Mouse (Mus musculus) urinary bladder, postnatal 36 days (tissue): ENCODE data around the gene Exoc4.

Source experiments
- DNase-seq, 2 experiments: peaks; one replicate each; pipeline ENCODE4 v3.0.0; 2022; ENCODE audit warnings: low spot score in 2 of 2, mixed read lengths in 1 of 2

Exoc4 gene

DNA sequence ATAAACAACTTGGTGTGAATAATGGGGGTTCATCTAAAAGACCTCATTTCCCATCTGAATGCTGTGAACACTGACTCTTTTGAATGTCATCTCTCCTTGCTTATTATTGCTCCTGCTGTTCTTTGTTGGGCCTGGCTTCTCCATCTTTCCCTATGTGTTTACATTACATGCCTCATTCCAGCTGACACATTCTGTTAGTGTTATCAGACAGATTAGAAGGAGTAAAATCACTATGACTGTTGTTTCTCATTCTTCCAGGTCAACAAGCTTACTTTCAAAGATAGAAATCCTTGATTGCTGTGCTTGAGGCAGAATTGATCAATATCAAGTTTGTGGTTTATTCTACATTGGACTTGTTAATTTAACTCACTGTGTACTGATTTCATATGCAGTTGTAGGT lies 377.0 kb downstream of the Exoc4 start:
- no peak for DNase-seq

DNA sequence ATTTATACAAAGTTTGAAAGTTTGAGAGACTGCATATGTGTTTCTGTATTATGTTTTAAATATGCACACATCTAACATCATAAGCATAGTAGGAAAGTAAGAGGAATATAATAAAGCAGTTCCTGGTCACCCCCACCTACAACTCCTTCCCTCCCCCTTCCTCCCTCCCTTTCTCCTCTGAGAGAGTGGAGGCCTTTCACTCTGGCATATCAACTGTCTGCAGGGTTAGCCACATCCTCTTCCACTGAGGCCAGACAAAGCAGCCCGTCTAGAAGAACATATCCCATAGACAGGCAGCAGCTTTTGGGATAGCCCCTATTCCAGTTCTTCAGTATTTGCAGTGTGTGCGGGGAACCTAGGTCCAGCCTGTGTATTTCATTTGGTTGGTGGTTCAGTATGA lies 382.2 kb downstream of the Exoc4 start:
- no peak for DNase-seq

DNA sequence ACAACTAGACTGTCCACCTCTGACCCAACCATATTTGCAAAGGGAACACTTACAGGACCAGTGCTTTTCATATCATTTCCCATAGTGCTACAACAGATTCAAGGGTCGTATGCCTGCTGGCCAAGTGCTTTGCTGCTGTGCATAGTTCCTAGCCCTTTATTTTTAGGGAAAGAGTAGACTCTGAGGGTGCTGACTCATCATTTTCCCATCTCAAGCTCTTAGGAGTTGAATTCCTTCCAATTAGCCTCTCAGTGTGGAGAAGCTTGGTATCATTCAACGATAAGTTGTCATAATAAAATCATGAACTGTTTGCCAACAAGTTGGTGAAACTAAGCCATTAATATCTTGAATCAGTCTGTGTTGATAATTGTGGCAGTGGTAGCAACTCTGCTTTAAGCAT lies 388.3 kb downstream of the Exoc4 start:
- no peak for DNase-seq

DNA sequence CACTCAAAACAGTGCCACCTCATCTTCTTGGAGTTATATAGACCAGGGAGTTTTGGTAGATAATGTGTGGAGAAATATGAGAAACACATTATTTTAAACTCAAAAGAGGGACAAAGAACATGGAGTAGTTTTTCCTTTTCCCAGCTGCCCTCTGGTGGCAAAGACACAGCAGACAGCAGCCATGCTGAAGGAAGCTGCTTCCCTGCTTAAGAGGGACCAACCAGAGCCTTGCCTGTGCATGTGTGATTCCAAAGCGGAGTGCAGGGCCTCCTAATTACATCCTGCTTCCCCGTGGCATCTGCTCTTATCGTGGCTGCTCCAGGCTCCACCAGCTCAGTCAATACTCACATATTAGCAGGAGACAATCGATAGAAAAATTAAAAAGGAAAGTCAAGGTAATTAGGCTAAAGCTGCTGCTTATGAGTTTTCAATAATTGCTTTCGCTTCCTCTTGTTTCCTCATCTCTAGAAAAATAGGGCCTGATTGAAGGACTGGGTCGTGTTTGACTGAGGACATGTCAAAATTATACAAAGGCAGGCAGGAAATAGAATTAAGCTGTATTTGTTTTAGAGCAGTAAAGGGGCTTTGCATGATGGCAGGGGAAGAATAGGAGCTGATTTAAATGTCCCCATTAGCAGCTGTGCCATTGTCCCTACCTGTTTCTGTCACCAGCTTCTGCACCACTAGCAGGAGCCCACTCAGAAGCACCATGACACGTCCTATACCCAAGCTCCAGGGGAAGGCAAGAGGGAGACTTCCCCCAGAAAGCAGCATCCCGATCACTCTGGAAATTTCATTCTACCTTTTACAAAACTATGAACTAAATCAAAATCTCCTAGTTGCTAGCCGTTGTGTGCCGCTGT lies 433.1 kb downstream of the Exoc4 start:
- no peak for DNase-seq

DNA sequence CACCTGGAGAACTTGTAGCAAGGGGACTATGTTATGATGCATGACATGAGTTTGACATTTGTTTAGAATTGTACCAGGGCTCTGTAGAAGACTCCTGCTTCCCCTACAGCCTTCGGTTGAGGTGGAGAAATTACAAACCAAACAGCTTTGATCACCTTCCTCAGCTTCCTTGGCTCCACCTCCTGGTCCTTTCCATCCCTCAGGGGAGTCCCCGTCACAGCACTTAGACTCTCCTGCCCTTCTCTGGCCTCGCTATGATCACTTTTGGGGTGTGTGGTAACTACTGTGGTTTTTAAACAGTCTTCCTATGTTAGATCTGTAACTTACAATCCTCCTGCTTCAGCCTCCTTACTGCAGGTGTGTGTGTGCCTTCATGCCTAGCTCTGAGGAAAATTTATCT lies 434.6 kb downstream of the Exoc4 start:
- no peak for DNase-seq

DNA sequence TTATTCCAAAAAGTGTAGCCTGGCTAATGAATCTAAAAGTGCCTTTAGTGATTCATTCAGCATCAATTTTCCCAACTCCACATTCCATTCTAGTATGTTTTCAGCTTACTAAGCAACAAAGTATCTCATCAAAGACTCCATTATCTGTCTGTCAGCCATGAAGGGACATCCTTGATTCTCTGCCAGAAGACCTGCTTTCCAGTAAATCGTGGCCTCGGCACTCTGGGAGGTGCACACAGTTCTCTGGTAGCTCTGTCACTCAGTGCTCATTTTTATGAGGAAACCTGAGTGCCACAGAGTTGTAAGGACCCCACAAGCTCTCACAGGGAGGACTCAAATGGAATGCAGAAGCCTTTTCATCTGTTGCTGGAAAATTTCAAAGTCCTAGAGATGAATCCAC lies 436.4 kb downstream of the Exoc4 start:
- no peak for DNase-seq

DNA sequence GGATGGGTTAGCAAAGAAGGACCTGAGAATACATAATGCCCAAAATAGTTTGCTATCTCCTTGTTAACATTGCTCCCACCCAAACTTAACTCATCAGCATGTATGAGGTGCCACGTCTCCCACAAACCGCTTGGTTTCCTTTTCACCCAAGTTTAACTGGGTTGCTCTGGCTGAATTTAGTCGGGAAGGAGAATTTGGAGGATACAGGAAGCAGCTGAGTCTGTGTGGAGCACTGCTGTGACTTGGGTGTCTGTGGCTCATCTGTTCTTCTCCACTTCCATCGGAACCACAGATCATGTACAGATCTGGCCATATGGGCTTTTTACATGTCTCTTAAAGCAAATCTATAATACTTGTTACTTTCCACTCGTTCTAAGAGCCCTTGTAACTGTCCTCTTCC lies 441.7 kb downstream of the Exoc4 start:
- DNase-seq, result no peak

DNA sequence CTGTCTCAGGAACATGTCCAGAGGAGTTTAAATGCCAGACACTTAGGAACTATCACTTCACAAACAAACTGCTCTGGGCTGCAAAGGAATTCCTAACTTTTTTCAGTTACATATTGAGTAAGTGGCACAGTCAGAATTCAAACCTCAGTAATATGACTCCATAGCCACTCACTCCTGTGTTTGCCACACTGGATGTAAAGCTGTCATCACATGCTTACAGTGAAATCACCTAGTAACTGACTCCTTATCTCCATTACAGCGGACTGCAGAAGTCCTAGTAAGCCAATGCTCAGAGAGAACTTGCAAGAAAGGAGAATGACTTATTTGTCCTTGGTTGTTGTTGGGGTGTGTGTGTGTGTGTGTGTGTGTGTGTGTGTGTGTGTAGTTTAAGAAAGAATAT lies 448.1 kb downstream of the Exoc4 start:
- no peak for DNase-seq

DNA sequence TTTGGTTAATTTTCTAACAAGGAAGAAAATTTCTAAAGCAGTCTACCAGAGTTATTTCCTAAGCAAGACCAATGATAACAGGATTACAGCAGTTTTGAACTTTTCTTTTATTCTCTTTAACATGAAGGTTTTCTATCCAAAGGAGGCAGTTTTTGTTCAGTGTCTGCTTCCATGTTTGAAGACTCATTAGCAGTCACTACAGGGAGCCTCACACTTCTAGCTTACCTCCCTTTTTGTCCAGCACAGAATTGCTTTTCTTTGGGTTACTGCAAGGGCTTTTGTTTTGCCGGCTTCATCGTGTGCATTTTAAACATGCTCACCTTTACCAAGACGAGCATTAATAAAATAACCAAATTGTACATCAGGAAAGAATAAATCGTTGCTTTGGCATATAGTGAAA lies 460.0 kb downstream of the Exoc4 start:
- no peak for DNase-seq

DNA sequence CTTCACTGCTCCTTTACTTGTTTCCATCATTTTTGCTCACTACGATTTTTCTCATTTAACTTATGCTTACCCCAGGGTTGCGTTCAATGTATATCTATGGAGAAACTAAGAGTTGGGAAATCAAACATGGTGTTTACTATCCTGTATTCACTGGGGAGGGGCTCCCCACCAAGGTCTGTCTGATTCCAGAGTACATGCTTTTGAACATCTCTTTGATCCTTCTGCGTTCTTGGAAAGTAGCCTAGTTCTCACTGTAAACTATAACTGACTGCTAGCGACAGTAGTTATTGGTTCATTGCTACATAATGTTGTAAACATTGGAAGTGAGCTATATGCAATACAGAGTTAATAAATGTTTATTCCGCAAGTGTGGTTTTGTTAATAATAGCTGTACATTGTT lies 460.5 kb downstream of the Exoc4 start:
- no peak for DNase-seq

DNA sequence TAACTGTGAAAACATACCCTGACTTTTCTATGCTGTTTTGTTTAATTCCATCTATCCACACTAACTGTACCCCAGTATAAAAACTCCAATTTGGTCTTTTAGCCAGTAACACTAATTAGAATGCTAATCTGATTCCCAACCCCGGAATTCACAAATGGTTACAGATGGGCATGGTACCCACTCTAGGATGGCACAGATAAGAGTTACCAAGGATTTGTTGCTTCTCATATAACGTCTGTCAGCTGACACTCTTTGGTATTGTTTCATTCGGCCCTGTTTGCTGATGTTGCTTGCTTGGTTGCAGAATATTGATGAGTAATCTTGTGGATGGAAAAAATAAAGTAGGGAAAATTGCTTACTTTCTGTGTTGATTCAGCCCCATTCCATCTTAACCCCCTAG lies 462.9 kb downstream of the Exoc4 start:
- no peak for DNase-seq

DNA sequence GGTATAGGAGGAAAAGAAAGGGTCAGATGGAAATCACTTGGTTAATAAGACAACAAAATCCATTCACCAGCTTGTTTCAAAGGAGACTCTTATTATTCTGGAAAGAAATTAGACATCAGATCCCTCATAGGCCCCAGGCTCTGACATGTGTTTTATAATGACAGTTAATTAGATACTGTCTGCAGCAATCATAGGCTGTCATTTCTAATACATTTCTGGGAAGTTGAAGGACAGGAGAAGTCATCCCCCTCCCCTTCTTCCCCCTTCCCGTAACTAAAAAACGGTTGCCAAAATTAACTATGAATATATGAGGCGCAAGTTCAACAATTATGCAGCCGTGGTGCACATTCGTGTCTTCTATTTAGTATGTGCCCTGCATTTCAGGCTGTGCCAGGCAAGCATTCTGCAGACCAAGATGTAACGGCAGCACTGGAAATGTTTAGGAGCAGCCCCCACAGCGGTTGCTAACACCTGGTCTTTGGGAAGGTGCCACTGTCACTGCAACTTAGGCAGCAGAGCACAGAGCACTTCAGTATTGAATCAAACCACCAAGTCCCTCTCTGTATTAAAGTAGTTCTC lies 463.7 kb downstream of the Exoc4 start:
- no peak for DNase-seq

DNA sequence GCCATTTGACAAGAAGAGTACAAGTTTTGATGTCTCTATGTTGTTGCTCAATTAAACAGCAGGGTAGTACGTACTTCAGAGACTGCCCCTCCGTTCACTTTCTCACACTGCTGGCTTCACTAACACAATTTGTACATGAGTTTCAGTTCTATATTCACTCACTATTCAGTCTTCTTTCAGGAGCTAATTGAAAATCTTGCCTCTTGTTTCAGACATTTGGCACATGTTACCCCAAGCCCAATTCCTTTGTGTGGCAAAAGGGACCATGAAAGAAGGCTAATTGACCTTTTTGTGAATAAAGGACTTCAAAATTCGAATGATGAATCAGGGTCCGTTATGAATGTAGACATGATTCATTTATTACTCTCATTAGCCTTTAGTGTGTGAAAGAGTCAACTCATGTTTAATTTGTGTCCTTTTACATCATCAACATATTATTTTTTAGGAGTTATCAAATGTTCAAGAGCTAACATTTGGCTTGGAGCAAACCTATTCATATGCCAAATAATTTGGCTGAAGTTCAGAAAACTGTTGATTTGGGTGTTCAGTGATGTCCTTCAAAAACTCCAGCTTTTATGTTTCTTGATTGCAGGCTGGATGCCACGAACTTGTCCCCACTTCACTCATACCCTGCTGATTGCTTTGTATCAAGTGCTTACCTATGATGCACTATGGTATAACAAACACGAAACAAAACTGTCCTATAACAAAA lies 467.5 kb downstream of the Exoc4 start:
- DNase-seq, result no peak

DNA sequence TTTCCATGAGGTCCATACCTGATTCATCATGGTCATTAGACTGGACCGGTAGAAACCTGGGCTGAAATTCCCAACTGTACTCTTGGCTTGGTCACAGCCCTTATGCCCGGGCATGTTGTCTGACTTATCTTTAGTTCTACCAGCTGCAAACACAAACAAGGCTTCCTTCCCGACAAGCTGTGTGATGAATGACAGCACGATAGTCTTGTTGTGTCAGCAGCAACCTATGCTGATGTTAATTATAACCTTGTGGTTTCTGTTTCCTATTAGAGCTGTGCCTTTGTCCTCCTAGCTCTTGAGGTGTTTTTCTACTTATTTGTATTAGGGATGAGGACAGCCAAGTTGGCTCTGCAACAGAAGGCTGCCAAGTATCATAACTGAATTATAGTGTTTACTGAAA lies 472.3 kb downstream of the Exoc4 start:
- DNase-seq, result no peak

DNA sequence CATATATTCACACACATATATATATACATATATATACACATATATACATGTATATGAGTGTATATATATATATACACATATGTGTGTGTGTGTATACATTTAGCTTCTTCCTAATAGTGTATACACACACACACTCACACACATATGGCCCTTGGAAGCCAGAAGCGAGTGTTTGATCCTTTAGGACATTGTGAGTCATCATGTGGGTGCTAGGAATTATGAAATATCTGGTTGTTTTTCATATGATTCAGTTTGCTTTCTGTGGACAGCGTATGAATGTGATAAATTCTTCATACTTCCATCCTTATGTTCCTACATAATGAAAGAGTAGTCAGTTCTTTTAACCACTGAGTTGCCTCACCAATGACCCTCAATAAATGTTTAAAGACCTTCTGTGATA lies 473.9 kb downstream of the Exoc4 start:
- DNase-seq, result no peak

DNA sequence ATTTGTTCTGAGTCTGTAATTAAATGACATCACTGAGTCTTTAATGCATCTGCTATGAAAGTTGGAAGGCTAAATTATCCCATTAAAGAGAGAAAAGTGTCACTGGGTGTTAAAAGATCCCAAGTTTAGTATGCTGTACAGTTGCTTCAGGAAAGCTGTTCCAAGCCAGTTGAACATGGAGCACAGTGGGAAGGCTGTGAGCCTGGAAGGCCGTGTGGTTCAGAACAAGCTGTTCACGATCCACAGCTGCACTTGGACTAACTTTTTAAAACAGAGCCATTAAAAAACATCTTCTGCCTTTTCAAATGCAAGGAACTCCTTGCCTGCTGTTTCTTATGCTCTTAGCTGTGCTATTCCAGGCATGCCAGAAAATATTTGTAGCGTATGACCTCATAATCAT lies 475.7 kb downstream of the Exoc4 start:
- DNase-seq, result no peak

DNA sequence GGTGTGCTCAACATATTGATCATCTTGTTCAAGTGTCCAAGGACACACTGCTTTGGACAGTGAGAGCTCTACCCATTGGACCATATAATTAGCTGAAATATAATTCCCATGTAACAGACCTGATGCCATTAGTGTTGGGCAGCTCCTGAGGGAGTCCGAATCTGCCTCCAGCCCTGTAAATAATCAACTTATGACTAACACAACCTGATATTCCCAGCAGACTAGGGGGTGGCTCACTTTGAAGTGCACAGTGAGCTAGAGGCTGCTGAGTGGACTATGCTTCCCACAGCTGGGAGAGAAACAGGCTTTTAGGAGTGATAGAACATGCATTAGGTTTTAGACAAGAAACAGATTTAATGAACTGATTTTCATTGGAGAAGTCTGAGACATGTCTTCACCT lies 478.4 kb downstream of the Exoc4 start:
- DNase-seq, result no peak

DNA sequence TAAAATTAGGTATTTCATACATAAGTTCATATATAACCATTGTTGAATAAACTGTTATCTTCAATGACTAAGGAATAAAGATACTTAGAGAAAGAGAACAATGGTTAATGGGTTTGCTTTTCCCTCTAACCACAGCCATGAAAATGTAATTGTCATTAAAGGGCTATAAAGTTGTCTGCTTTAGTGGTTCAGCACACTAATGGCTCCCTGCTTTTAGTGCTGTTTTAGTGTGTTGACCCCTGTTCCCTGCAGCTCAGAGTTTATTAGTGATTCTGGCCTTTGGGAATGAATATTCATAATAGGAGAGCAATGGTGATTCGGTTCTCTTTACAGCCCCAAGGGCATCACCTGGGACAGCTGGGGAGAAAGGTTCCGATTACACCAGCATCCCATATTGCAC lies 483.3 kb downstream of the Exoc4 start:
- no peak for DNase-seq

DNA sequence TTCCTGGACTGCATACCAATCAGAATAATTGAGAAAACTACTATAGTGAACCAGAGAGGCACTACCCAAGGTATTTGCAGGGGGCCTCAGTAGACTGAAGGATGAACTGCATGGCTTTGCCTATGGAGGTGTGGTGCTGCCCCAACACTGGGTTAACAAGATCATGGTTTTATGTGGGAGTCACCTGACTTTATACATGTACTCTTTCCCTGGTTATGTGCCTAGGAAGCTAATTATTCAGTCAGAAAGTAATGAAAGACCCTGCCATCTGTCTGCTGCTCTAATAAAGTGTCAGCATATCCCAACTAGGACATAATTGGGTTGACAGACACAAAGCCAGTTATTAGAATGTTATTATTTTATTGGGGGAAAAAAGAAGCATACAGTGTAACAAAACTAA lies 484.7 kb downstream of the Exoc4 start:
- no peak for DNase-seq

DNA sequence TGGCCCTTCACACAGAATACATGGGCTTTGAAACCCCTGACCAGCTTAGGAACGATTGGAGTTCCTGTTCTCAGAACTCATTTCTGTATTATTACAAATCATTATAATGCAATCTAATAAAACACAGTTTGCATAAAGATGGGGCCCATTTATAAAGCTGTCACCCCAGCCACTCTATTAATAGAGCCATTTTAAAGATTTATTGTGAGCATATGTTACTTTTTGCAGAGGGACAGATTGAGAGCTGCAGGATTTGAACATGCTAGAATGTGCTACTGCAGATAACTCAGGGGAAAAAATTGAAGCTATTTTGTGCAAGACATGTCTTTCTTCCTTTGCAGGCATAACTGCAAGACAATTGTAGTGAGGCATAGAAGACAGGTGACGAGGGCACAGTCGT lies 485.1 kb downstream of the Exoc4 start:
- DNase-seq, result no peak

DNA sequence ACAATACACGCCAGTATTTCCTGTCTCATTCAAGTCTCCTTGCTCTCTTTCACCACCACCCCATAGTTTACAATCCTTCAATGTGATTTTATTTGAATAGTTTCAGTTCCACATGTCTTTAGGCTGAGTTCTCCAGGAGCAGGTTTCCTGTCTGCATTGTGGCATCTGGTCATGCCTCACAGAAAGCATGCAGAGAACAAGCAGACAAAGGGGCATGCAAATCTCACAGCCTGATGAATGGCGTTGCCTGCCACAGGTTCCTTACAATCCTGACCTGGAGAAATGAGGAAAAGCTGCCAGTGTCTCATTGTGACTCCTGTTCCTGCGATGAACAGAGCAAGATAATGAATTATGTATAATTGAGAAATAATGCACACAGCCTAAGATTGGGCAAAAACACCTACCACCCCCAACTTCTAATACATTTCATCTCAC lies 490.0 kb downstream of the Exoc4 start:
- no peak for DNase-seq

DNA sequence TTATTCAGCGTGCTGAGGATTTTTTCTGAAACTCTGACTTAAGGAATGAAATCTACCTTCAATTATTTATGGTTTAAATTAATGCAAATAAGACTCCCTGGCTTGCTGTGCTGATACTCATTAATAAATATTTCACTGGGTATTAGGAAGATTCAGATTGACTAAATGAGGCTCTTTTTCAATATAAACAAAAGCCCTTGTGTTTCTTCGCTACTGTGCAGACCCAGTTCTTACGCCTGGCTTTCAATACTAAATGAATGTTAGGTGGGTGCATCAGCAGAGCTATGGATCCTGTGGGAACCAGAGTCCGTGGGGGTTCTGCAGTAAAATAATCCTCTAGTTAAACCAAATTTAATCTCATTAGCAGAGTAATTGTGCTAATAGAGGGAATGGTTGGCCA lies 490.4 kb downstream of the Exoc4 start:
- DNase-seq, result no peak

DNA sequence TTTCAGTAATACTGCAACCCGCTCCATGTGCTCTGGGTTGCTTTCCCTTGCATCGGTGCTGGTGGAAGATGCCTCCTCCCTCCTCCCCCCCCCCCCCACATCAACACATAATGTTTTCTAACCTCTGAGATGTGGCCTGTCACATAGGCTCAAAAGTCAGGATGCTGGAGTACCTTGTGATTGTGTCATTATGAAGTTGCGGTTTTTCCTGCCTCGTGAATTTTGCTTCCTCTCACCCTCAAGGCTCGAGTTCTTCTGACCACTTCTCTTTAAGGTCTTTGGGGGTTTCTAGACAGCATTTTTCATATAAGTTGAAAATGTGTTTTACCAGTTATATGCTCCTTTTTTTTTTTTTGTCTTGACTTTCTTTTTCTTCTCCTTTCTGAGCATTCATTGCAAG lies 507.1 kb downstream of the Exoc4 start:
- DNase-seq, result no peak
